Mouse (Mus musculus) stomach, embryonic 16.5 days (tissue): ENCODE results near the gene Pcca. TPM values are rescaled to one million over a fixed set of nuclear protein-coding genes. Genes with fewer than 3 reads are reported as not detected.

Experiments
- ATAC-seq: fragments of 200-750 bp; cut with Nextera tagmentation; 2 replicates; pipeline ENCODE4 v1.8.0; 2017; ENCODE audit warnings: moderate number of reproducible peaks, moderate TSS enrichment; ENCODE audit not compliant: insufficient read depth, low FRiP score
- H3K27ac ChIP-seq: fragments of 300-500 bp; sonication (generic); 2 replicates; pipeline ENCODE4 v1.5.1; 2014; ENCODE audit warnings: low read length
- H3K27me3 ChIP-seq: fragments of 300-500 bp; sonication (generic); 2 replicates; pipeline ENCODE4 v1.6.1; 2014; ENCODE audit warnings: low read length, control low read depth, mixed read lengths; ENCODE audit not compliant: control insufficient read depth, insufficient read depth
- H3K36me3 ChIP-seq: fragments of 300-500 bp; sonication (generic); 2 replicates; pipeline ENCODE4 v1.6.1; 2014; ENCODE audit warnings: low read length; ENCODE audit not compliant: control insufficient read depth, insufficient read depth
- H3K4me1 ChIP-seq: fragments of 300-500 bp; sonication (generic); 2 replicates; pipeline ENCODE4 v1.6.1; 2014; ENCODE audit warnings: low read length, control low read depth, mixed read lengths; ENCODE audit not compliant: control insufficient read depth, insufficient read depth
- H3K4me2 ChIP-seq: fragments of 300-500 bp; sonication (generic); 2 replicates; pipeline ENCODE4 v1.6.1; 2014; ENCODE audit warnings: low read depth, low read length, mixed read lengths
- H3K4me3 ChIP-seq: fragments of 300-500 bp; sonication (generic); replicated peaks from 2 replicates; pipeline ENCODE4 v1.5.1; 2014; ENCODE audit warnings: mild to moderate bottlenecking, low read length
- H3K9ac ChIP-seq: fragments of 300-500 bp; sonication (generic); 2 replicates; pipeline ENCODE4 v1.6.1; 2014; ENCODE audit warnings: low read length
- H3K9me3 ChIP-seq: fragments of 300-500 bp; sonication (generic); replicated peaks from 2 replicates; pipeline ENCODE4 v1.6.1; 2016; ENCODE audit warnings: low read length, control low read depth; ENCODE audit not compliant: control insufficient read depth
- WGBS: fragments of 180-500 bp; shearing (Covaris S2); extraction: QIAGEN DNeasy Blood & Tissue Kit; methylation state at CpG from one replicate; pipeline ENCODE4 v1.1.7; 2014; 5-methylcytosine and 5-hydroxymethylcytosine counted together
- polyA plus RNA-seq: library from polyadenylated mRNA; unstranded; fragments of >200 nt; fragmentation: Nextera tagmentation; extraction: Ambion mirVana; gene quantifications from 2 replicates; pipeline ENCODE4 v1.2.1, GENCODE M21; 2015

Pcca gene
- polyA plus RNA-seq, 1 experiment from 2014 or later = 19.7 TPM

GRCm38 (mm10) chr14:122823791-122824190, 289.7 kb downstream of the Pcca start:
- H3K4me2 ChIP-seq = no peak overlapping the region
- no peak overlapping the region for H3K4me3 ChIP-seq
- H3K27me3 ChIP-seq = no peaks in the 10 kb centered on the region
- no peaks in the 10 kb centered on the region for H3K36me3 ChIP-seq
- WGBS = 50% methylated on average over 2 of the region's 2 CpGs
- H3K27ac ChIP-seq = no peak overlapping the region
- no peaks in the 10 kb centered on the region for H3K4me1 ChIP-seq
- no peak overlapping the region for H3K9ac ChIP-seq
- no peak for ATAC-seq
- no peaks in the 10 kb centered on the region for H3K9me3 ChIP-seq

GRCm38 (mm10) chr14:122825464-122825863, 291.3 kb downstream of the Pcca start:
- H3K27ac ChIP-seq = no peak overlapping the region
- no peak overlapping the region for H3K4me2 ChIP-seq
- WGBS = 82% methylated on average over 2 of the region's 2 CpGs
- H3K9ac ChIP-seq = no peak overlapping the region
- no peaks in the 10 kb centered on the region for H3K27me3 ChIP-seq
- ATAC-seq = no peak
- no peaks in the 10 kb centered on the region for H3K36me3 ChIP-seq
- H3K9me3 ChIP-seq = no peaks in the 10 kb centered on the region
- H3K4me1 ChIP-seq = no peaks in the 10 kb centered on the region
- no peak overlapping the region for H3K4me3 ChIP-seq

GRCm38 (mm10) chr14:122830433-122830832, 296.3 kb downstream of the Pcca start:
- WGBS = 83% methylated on average over 1 of the region's 1 CpGs
- ATAC-seq = no peak
- Histone ChIP-seq H3K27me3 (no peaks in the 10 kb centered on the region), H3K9me3 (no peaks in the 10 kb centered on the region), H3K36me3 (no peaks in the 10 kb centered on the region), H3K4me2 (no peak overlapping the region), H3K4me3 (no peak overlapping the region), H3K9ac (no peak overlapping the region), H3K27ac (no peak overlapping the region), H3K4me1 (no peaks in the 10 kb centered on the region)

- WGBS = 74% methylated on average over 3 of the region's 3 CpGs
- Histone ChIP-seq H3K4me3 (no peak overlapping the region), H3K27ac (no peak overlapping the region), H3K27me3 (no peaks in the 10 kb centered on the region), H3K4me1 (no peaks in the 10 kb centered on the region), H3K36me3 (no peaks in the 10 kb centered on the region), H3K4me2 (no peak overlapping the region), H3K9me3 (no peaks in the 10 kb centered on the region), H3K9ac (no peak overlapping the region)
- no peak for ATAC-seq
Measured at GRCm38 (mm10) chr14:122833666-122834065, 299.5 kb downstream of the Pcca start.

GRCm38 (mm10) chr14:122834753-122835152, 300.6 kb downstream of the Pcca start:
- Histone ChIP-seq H3K27ac (no peak overlapping the region), H3K9me3 (no peaks in the 10 kb centered on the region), H3K4me2 (no peak overlapping the region), H3K27me3 (no peaks in the 10 kb centered on the region), H3K9ac (no peak overlapping the region), H3K36me3 (no peaks in the 10 kb centered on the region), H3K4me1 (no peaks in the 10 kb centered on the region), H3K4me3 (no peak overlapping the region)
- 87% methylated on average over 1 of the region's 1 CpGs for WGBS
- no peak for ATAC-seq

GRCm38 (mm10) chr14:122835487-122836190, 301.5 kb downstream of the Pcca start:
- no peaks in the 10 kb centered on the region for H3K36me3 ChIP-seq
- H3K9ac ChIP-seq = no peak overlapping the region
- H3K4me2 ChIP-seq = no peak overlapping the region
- H3K27ac ChIP-seq = no peak overlapping the region
- no peaks in the 10 kb centered on the region for H3K4me1 ChIP-seq
- no peak overlapping the region for H3K4me3 ChIP-seq
- no peaks in the 10 kb centered on the region for H3K9me3 ChIP-seq
- no peaks in the 10 kb centered on the region for H3K27me3 ChIP-seq
- no peak for ATAC-seq
- WGBS = 44% methylated on average over 7 of the region's 7 CpGs

- H3K27me3 ChIP-seq = no peaks in the 10 kb centered on the region
- H3K9me3 ChIP-seq = no peaks in the 10 kb centered on the region
- H3K4me2 ChIP-seq = no peak overlapping the region
- no peak overlapping the region for H3K27ac ChIP-seq
- H3K4me1 ChIP-seq = no peaks in the 10 kb centered on the region
- no peak for ATAC-seq
- H3K4me3 ChIP-seq = no peak overlapping the region
- no peaks in the 10 kb centered on the region for H3K36me3 ChIP-seq
- WGBS = 44% methylated on average over 4 of the region's 4 CpGs
- H3K9ac ChIP-seq = no peak overlapping the region
Measured at GRCm38 (mm10) chr14:122836221-122836620, 302.1 kb downstream of the Pcca start.

- no peak overlapping the region for H3K9ac ChIP-seq
- 54% methylated on average over 2 of the region's 2 CpGs for WGBS
- H3K27me3 ChIP-seq = no peaks in the 10 kb centered on the region
- H3K4me1 ChIP-seq = no peaks in the 10 kb centered on the region
- no peaks in the 10 kb centered on the region for H3K36me3 ChIP-seq
- H3K27ac ChIP-seq = no peak overlapping the region
- no peak overlapping the region for H3K4me3 ChIP-seq
- no peak overlapping the region for H3K4me2 ChIP-seq
- ATAC-seq = no peak
- no peaks in the 10 kb centered on the region for H3K9me3 ChIP-seq
Measured at GRCm38 (mm10) chr14:122837018-122837417, 302.9 kb downstream of the Pcca start.

GRCm38 (mm10) chr14:122852506-122853057, 318.5 kb downstream of the Pcca start:
- H3K9ac ChIP-seq = no peak overlapping the region
- H3K4me2 ChIP-seq = no peak overlapping the region
- no peaks in the 10 kb centered on the region for H3K9me3 ChIP-seq
- H3K27ac ChIP-seq = no peak overlapping the region
- 75% methylated on average over 5 of the region's 5 CpGs for WGBS
- H3K27me3 ChIP-seq = no peaks in the 10 kb centered on the region
- no peaks in the 10 kb centered on the region for H3K4me1 ChIP-seq
- no peak overlapping the region for H3K4me3 ChIP-seq
- H3K36me3 ChIP-seq = no peaks in the 10 kb centered on the region
- no peak for ATAC-seq
